Mouse (Mus musculus) neural tube, embryonic 13.5 days (tissue): ENCODE measurements around the gene Cdh13. TPM values are rescaled to one million over a fixed set of nuclear protein-coding genes. Genes with fewer than 3 reads are reported as not detected.

Source experiments
- ATAC-seq: fragments of 200-750 bp; cut with Nextera tagmentation; 2 replicates; pipeline ENCODE4 v1.8.0; 2017; ENCODE audit warnings: low read depth, mild to moderate bottlenecking, moderate TSS enrichment, moderate library complexity
- H3K27ac ChIP-seq: fragments of 300-500 bp; sonication (generic); replicated peaks from 2 replicates; pipeline ENCODE4 v1.5.1; 2015; ENCODE audit warnings: moderate library complexity, mild to moderate bottlenecking, inconsistent platforms
- H3K27me3 ChIP-seq: fragments of 300-500 bp; sonication (generic); 2 replicates; pipeline ENCODE4 v1.6.1; 2015; ENCODE audit warnings: mild to moderate bottlenecking, inconsistent platforms
- H3K36me3 ChIP-seq: fragments of 300-500 bp; sonication (generic); 2 replicates; pipeline ENCODE4 v1.6.1; 2015; ENCODE audit warnings: mild to moderate bottlenecking, inconsistent platforms
- H3K4me1 ChIP-seq: fragments of 300-500 bp; sonication (generic); replicated peaks from 2 replicates; pipeline ENCODE4 v1.6.1; 2015; ENCODE audit warnings: inconsistent platforms
- H3K4me2 ChIP-seq: fragments of 300-500 bp; sonication (generic); 2 replicates; pipeline ENCODE4 v1.6.1; 2015; ENCODE audit warnings: inconsistent platforms, mild to moderate bottlenecking, moderate library complexity
- H3K4me3 ChIP-seq: fragments of 300-500 bp; sonication (generic); 2 replicates; pipeline ENCODE4 v1.5.1; 2015; ENCODE audit warnings: mild to moderate bottlenecking, inconsistent platforms
- H3K9ac ChIP-seq: fragments of 300-500 bp; sonication (generic); 2 replicates; pipeline ENCODE4 v1.6.1; 2015; ENCODE audit warnings: moderate library complexity, mild to moderate bottlenecking, inconsistent platforms
- H3K9me3 ChIP-seq: fragments of 300-500 bp; sonication (generic); 2 replicates; pipeline ENCODE4 v1.6.1; 2016; ENCODE audit warnings: inconsistent platforms
- WGBS: fragments of 180-500 bp; shearing (Covaris S2); methylation state at CpG from one replicate; pipeline ENCODE4 v1.1.7; 2015; 5-methylcytosine and 5-hydroxymethylcytosine counted together
- polyA plus RNA-seq: library from polyadenylated mRNA; unstranded; fragments of >200 nt; fragmentation: Nextera tagmentation; extraction: Ambion mirVana; gene quantifications from 2 replicates; pipeline ENCODE4 v1.2.1, GENCODE M21; 2015

Cdh13 gene
- polyA plus RNA-seq, 1 experiment from 2014 or later, result 69.8 TPM

DNA sequence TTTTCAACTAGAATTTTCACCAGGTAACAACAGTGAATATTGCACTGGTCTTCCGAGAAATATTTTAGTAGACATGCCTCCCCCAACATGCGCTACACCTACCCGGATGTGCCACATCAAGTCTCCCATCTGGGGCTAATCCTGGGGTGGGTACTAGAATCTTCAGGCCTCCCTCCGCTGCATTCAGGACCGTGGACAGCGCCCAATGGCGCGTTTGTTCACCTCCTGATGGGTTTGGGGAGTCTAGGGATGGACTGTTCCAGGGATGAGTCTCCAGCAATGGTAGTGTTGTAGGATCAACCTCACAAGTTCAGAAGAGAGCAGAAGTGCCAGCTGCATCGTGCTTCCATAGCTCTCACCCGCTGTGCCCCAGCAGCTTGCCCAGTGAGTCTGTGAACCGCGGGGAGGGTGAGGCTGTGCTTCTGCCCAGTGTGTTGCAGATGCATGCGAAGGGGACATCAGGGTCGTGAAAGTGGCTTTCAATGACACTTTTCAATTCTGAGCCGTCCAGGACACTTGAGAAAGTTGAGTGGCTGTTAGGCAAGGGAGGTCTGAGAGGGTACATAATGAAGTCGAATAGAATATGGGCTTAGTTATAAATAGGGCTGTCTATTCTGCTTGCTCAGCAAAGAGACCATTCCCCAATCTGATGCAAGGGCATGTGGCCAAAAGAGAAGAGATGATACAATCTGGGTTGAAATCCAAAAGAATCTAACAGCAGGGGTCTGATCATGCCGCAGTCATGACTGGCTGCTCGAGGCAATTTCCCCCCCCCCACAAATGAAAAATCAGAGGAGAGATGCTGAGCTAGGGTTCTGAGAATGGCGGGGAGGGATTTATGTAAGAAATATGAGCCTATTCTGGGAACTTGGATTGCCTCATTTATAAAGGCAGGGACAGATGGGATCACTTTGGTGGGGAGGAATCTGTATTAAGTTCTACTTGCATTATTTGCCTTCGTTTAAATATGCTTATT, 668.5 kb downstream of the Cdh13 start:
- ATAC-seq, result peak; percentile 59
- Histone ChIP-seq H3K4me1 (no peaks in the 10 kb centered on the region; the same call in 1 of the 2 replicates), H3K9ac (no peak overlapping the region), H3K36me3 (no peaks in the 10 kb centered on the region), H3K4me3 (no peak overlapping the region), H3K27ac (peak overlapping the region; percentile 23; the same call in 1 of the 2 replicates), H3K4me2 (no peak overlapping the region), H3K9me3 (no peaks in the 10 kb centered on the region), H3K27me3 (no peaks in the 10 kb centered on the region)
- WGBS, result 55% methylated on average over 20 of the region's 20 CpGs

- ATAC-seq, result no peak
- Histone ChIP-seq H3K9me3 (no peaks in the 10 kb centered on the region), H3K27ac (no peak overlapping the region), H3K27me3 (no peaks in the 10 kb centered on the region), H3K36me3 (no peaks in the 10 kb centered on the region), H3K4me1 (peaks cover 8% of the 10 kb centered on the region), H3K4me2 (no peak overlapping the region), H3K4me3 (no peak overlapping the region), H3K9ac (no peak overlapping the region)
- whole genome bisulfite sequencing, result 84% methylated on average over 3 of the region's 3 CpGs
These were observed 672.6 kb downstream of the Cdh13 start for GRCm38 (mm10) chr8:118956109-118956508.

GRCm38 (mm10) chr8:118961877-118962545, 678.5 kb downstream of the Cdh13 start:
- Histone ChIP-seq H3K9me3 (no peaks in the 10 kb centered on the region), H3K4me1 (peaks cover 8% of the 10 kb centered on the region), H3K27ac (no peak overlapping the region), H3K36me3 (no peaks in the 10 kb centered on the region), H3K4me3 (no peak overlapping the region), H3K9ac (no peak overlapping the region), H3K4me2 (no peak overlapping the region), H3K27me3 (no peaks in the 10 kb centered on the region)
- no peak for ATAC-seq
- 88% methylated on average over 15 of the region's 15 CpGs for WGBS

- Histone ChIP-seq H3K27me3 (no peaks in the 10 kb centered on the region), H3K4me1 (peaks cover 10% of the 10 kb centered on the region; the same call in 1 of the 2 replicates), H3K9ac (no peak overlapping the region), H3K36me3 (no peaks in the 10 kb centered on the region), H3K27ac (no peak overlapping the region), H3K4me3 (no peak overlapping the region), H3K9me3 (no peaks in the 10 kb centered on the region), H3K4me2 (no peak overlapping the region)
- ATAC-seq, result no peak
- 83% methylated on average over 15 of the region's 15 CpGs for WGBS
These were observed 681.7 kb downstream of the Cdh13 start for GRCm38 (mm10) chr8:118965101-118965840.

DNA sequence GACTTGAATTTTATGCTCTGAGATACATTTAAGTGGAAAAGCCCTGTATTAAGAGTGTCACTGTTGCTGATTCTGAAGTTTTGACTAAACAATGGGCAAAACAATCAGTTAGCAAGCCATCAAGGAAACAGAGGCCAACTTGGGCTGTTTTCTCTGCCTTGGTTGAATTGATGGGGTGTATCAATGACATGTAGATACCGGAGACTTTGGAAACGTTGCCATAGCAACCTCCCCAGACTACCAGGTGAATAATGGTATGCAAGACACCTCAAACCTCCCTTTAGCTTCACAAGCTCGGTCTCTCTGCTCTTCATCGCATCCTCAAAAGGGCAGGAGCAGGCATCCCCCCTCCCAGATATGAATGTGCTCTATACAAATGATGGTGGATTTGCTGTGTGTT, 685.4 kb downstream of the Cdh13 start:
- Histone ChIP-seq H3K36me3 (no peaks in the 10 kb centered on the region), H3K4me3 (no peak overlapping the region), H3K27me3 (no peaks in the 10 kb centered on the region), H3K4me1 (peaks cover 8% of the 10 kb centered on the region; the same call in 1 of the 2 replicates), H3K9me3 (no peaks in the 10 kb centered on the region), H3K9ac (no peak overlapping the region), H3K27ac (no peak overlapping the region), H3K4me2 (no peak overlapping the region)
- 54% methylated on average over 4 of the region's 4 CpGs for WGBS
- no peak for ATAC-seq

DNA sequence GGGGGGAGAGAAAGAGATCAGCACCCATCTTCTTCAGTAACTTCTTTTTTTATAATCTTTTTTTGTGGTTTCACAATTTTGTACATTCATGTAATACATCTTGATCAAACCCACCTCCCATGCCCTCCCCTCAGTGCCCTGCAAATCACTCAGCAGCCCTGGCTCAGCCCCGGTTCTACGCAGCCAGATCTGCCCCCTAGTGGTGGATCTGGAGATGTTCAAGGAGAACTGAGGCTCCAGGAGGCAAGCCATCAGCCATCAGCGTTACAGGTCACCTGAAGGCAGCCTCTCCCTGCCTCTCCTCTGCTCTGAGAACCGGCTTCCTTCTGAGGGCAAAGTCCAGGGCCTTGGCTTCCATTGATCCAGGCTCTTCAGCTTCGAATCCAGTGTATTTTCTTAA, 696.3 kb downstream of the Cdh13 start:
- Histone ChIP-seq H3K36me3 (no peaks in the 10 kb centered on the region), H3K4me1 (no peaks in the 10 kb centered on the region), H3K9ac (no peak overlapping the region), H3K27ac (no peak overlapping the region), H3K4me3 (no peak overlapping the region), H3K4me2 (no peak overlapping the region), H3K9me3 (0 out of 2 replicates have a peak, but pooled peaks cover 5% of the 10 kb centered on the region), H3K27me3 (no peaks in the 10 kb centered on the region)
- ATAC-seq, result no peak
- WGBS, result 18% methylated on average over 5 of the region's 5 CpGs

DNA sequence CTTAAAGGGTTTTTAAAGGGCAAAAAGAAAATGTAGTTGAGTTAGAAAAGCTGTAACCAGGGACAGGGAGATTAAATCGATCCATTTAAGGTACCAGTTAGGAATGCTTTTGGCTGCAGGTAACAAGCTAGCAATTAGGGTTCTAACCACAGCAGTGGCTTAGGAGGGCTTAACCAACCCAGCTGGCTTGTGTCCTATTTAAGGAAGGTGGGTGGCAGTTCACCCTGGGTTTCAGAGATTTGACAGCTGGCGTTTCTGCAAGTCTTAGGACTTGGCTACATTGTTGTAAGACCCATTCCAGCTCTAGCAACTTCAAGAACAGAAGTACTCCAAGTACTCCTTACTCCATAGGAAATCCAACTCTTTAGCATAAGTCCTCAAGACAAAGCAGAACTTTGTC, 700.2 kb downstream of the Cdh13 start:
- H3K4me3 ChIP-seq, result no peak overlapping the region
- H3K36me3 ChIP-seq, result no peaks in the 10 kb centered on the region
- H3K27ac ChIP-seq, result no peak overlapping the region
- no peaks in the 10 kb centered on the region for H3K27me3 ChIP-seq
- H3K9ac ChIP-seq, result no peak overlapping the region
- H3K9me3 ChIP-seq, result 0 out of 2 replicates have a peak, but pooled peaks cover 5% of the 10 kb centered on the region
- no peaks in the 10 kb centered on the region for H3K4me1 ChIP-seq
- H3K4me2 ChIP-seq, result no peak overlapping the region
- ATAC-seq, result no peak
- WGBS, result 86% methylated on average over 2 of the region's 2 CpGs

DNA sequence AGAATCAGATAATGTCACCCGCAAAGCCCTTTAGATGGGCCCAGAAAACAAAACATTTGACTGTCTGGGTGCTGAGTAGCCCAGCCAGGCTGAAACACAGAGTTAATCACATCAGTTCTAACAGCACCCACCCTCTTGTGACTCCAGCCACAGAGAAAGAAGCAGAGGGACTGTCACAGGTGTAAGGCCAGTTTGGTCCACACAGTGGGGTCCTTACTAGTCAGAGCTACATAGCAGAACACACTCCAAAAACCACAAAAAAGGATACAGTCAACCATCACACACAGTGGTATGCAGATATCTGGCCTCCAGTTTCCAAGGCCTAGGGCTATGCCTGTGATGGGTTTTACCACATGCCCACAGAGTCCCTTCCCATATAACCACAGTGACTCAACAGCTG, 703.3 kb downstream of the Cdh13 start:
- Histone ChIP-seq H3K4me2 (no peak overlapping the region), H3K36me3 (no peaks in the 10 kb centered on the region), H3K27ac (no peak overlapping the region), H3K4me3 (no peak overlapping the region), H3K9me3 (0 out of 2 replicates have a peak, but pooled peaks cover 10% of the 10 kb centered on the region), H3K4me1 (no peaks in the 10 kb centered on the region), H3K9ac (no peak overlapping the region), H3K27me3 (no peaks in the 10 kb centered on the region)
- WGBS, result 85% methylated on average over 1 of the region's 1 CpGs
- no peak for ATAC-seq

- Histone ChIP-seq H3K4me2 (peak overlapping the region; percentile 5; the same call in 1 of the 2 replicates), H3K27ac (no peak overlapping the region)
- peak; percentile 67 for ATAC-seq
These were observed 712.2 kb downstream of the Cdh13 start for GRCm38 (mm10) chr8:118995641-118996188.

GRCm38 (mm10) chr8:119000595-119000994, 717.1 kb downstream of the Cdh13 start:
- Histone ChIP-seq H3K9ac (no peak overlapping the region), H3K27me3 (no peaks in the 10 kb centered on the region), H3K27ac (no peak overlapping the region), H3K36me3 (no peaks in the 10 kb centered on the region), H3K4me1 (peaks cover 4% of the 10 kb centered on the region; the same call in 1 of the 2 replicates), H3K9me3 (no peaks in the 10 kb centered on the region), H3K4me2 (no peak overlapping the region), H3K4me3 (no peak overlapping the region)
- ATAC-seq, result no peak
- 80% methylated on average over 1 of the region's 1 CpGs for WGBS

More at GRCm38 (mm10) chr8:118995641-118996188, 712.2 kb downstream of the Cdh13 start:
- Histone ChIP-seq H3K4me3 (no peak overlapping the region), H3K4me1 (peaks cover 8% of the 10 kb centered on the region; the same call in 1 of the 2 replicates), H3K9ac (no peak overlapping the region), H3K27me3 (no peaks in the 10 kb centered on the region), H3K9me3 (no peaks in the 10 kb centered on the region), H3K36me3 (no peaks in the 10 kb centered on the region)
- 56% methylated on average over 11 of the region's 11 CpGs for WGBS

DNA sequence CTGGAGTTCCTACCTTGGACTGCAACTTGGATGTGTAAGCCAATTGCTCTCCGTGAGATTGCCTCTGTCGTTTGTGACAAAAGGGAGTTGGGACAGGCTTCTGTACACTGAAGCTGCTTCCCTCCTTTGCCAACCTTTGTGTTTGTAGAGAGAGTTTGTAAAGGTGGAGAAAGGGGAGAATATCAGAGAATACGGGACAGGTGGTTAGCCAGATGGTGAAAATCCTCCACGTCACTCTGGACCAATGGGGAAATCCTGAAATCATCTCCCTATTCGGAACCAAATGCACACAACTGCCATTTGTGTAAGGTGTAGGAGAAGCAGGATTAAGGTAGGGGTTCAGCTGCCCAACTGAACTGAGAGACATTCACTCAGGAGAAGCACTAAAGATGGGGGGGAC, 721.3 kb downstream of the Cdh13 start:
- Histone ChIP-seq H3K36me3 (no peaks in the 10 kb centered on the region), H3K4me2 (no peak overlapping the region), H3K9me3 (no peaks in the 10 kb centered on the region), H3K27ac (no peak overlapping the region), H3K27me3 (no peaks in the 10 kb centered on the region), H3K9ac (no peak overlapping the region), H3K4me1 (no peaks in the 10 kb centered on the region), H3K4me3 (no peak overlapping the region)
- ATAC-seq, result no peak
- 87% methylated on average over 5 of the region's 5 CpGs for WGBS
